Mouse (Mus musculus) limb, embryonic 11.5 days (tissue): ENCODE measurements around the gene Farsb. TPM values are rescaled to one million over a fixed set of nuclear protein-coding genes. Genes with fewer than 3 reads are reported as not detected.

Experiments
- ATAC-seq: fragments of 200-750 bp; cut with Nextera tagmentation; 2 replicates; pipeline ENCODE4 v1.8.0; 2017; ENCODE audit warnings: low read depth; ENCODE audit not compliant: insufficient number of reproducible peaks, low FRiP score, low TSS enrichment
- DNase-seq: peaks from one replicate; pipeline ENCODE4 v3.0.0-alpha.2; 2015; ENCODE audit warnings: low spot score
- H3K27ac ChIP-seq: fragments of 300-500 bp; sonication (generic); replicated peaks from 2 replicates; pipeline ENCODE4 v1.5.1; 2014; ENCODE audit warnings: low read depth, mild to moderate bottlenecking, low read length
- H3K27me3 ChIP-seq: fragments of 300-500 bp; sonication (generic); 2 replicates; pipeline ENCODE4 v1.6.1; 2014; ENCODE audit warnings: mild to moderate bottlenecking, low read length, mixed read lengths; ENCODE audit not compliant: control insufficient read depth, insufficient read depth
- H3K36me3 ChIP-seq: fragments of 300-500 bp; sonication (generic); 2 replicates; pipeline ENCODE4 v1.6.1; 2014; ENCODE audit warnings: mild to moderate bottlenecking, low read length, moderate library complexity, mixed read lengths; ENCODE audit not compliant: control insufficient read depth, insufficient read depth
- H3K4me1 ChIP-seq: fragments of 300-500 bp; sonication (generic); 2 replicates; pipeline ENCODE4 v1.6.1; 2014; ENCODE audit warnings: low read length, mixed read lengths; ENCODE audit not compliant: control insufficient read depth, insufficient read depth
- H3K4me2 ChIP-seq: fragments of 300-500 bp; sonication (generic); 2 replicates; pipeline ENCODE4 v1.6.1; 2014; ENCODE audit warnings: low read depth, mild to moderate bottlenecking, moderate library complexity; ENCODE audit not compliant: severe bottlenecking
- H3K4me3 ChIP-seq: fragments of 300-500 bp; sonication (generic); 2 replicates; pipeline ENCODE4 v1.5.1; 2014; ENCODE audit warnings: low read depth, low read length
- H3K9ac ChIP-seq: fragments of 300-500 bp; sonication (generic); 2 replicates; pipeline ENCODE4 v1.6.1; 2014; ENCODE audit warnings: mild to moderate bottlenecking, low read length
- H3K9me3 ChIP-seq: fragments of 300-500 bp; sonication (generic); 2 replicates; pipeline ENCODE4 v1.6.1; 2016; ENCODE audit warnings: low read length; ENCODE audit not compliant: control insufficient read depth
- WGBS: fragments of 180-500 bp; shearing (Covaris S2); extraction: QIAGEN DNeasy Blood & Tissue Kit; methylation state at CpG from one replicate; pipeline ENCODE4 v1.1.7; 2014; 5-methylcytosine and 5-hydroxymethylcytosine counted together
- polyA plus RNA-seq: library from polyadenylated mRNA; unstranded; fragments of >200 nt; fragmentation: Nextera tagmentation; extraction: Ambion mirVana; gene quantifications from 2 replicates; pipeline ENCODE4 v1.2.1, GENCODE M21; 2014

The Farsb gene
- polyA plus RNA-seq, 1 experiment from 2014 or later = 161 TPM

DNA sequence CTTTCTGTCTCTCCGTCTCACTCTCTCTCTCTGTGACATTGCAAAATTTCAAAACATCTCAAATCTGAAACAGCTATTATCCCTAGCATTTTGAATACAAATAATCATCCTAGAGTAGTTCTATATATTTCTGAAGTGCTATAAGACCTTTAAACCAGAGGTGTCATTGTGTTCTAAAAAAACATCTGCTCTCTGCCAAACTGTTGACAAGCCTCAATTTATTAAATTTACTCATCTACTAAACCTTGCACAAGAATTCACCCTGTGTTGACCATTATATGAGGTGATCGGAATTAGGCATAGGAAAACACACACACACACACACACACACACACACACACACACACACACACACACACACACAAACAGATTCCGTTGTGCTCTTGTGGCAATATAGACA lies 113.6 kb downstream of the Farsb start:
- no peak for ATAC-seq
- no peak overlapping the region for H3K4me3 ChIP-seq
- DNase-seq = no peak
- 75% methylated on average over 3 of the region's 3 CpGs for WGBS
- H3K36me3 ChIP-seq = no peaks in the 10 kb centered on the region
- H3K9ac ChIP-seq = no peak overlapping the region
- no peak overlapping the region for H3K4me2 ChIP-seq
- H3K27ac ChIP-seq = no peak overlapping the region
- H3K4me1 ChIP-seq = 0 out of 2 replicates have a peak, but pooled peaks cover 4% of the 10 kb centered on the region
- H3K9me3 ChIP-seq = no peaks in the 10 kb centered on the region
- H3K27me3 ChIP-seq = no peaks in the 10 kb centered on the region

DNA sequence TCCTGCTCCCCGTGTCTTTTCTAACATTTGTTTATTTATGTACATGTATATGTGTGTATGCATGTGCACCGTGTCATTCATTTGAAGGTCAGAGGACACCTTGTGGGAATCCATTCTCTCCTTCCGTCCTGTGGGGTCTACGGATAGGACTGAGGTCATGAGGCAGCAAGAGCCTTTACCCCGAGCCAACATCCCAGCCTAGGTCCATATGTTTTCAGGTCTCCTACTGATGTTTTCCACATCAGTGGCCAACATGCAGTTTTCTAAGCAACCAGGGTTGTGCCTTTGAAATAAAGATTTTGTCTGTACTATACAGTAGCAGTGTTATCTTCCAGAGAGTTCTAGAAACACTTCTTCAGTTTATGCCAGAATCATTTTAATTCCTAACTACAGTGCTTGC lies 114.9 kb downstream of the Farsb start:
- H3K27ac ChIP-seq = no peak overlapping the region
- no peaks in the 10 kb centered on the region for H3K36me3 ChIP-seq
- no peak overlapping the region for H3K9ac ChIP-seq
- H3K27me3 ChIP-seq = no peaks in the 10 kb centered on the region
- DNase-seq (no peak), ATAC-seq (no peak)
- no peaks in the 10 kb centered on the region for H3K9me3 ChIP-seq
- 0 out of 2 replicates have a peak, but pooled peaks cover 4% of the 10 kb centered on the region for H3K4me1 ChIP-seq
- no peak overlapping the region for H3K4me3 ChIP-seq
- 93% methylated on average over 5 of the region's 5 CpGs for WGBS
- no peak overlapping the region for H3K4me2 ChIP-seq

DNA sequence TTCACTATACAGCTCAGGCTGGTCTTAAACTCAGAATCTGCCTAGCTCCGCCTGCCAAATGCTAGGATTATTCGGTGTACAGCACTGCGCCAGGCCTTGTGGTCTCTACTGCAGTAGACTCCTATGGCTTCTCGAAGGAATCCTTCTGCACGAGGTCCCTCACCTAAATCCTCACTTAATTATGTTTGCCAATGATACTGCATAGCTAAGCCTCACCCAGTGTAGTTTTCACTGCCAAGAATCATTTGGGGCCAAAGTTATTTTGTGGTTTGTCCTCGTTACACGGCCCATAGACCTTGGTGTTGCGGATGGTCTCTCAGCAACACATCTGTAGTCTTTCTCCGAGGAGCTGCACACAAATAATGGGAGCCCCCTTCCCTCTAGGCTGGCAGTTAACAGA lies 116.4 kb downstream of the Farsb start:
- ATAC-seq (no peak), DNase-seq (no peak)
- WGBS = 94% methylated on average over 9 of the region's 9 CpGs
- Histone ChIP-seq H3K4me3 (no peak overlapping the region), H3K27ac (no peak overlapping the region), H3K36me3 (no peaks in the 10 kb centered on the region), H3K27me3 (no peaks in the 10 kb centered on the region), H3K9ac (no peak overlapping the region), H3K4me2 (no peak overlapping the region), H3K9me3 (no peaks in the 10 kb centered on the region), H3K4me1 (0 out of 2 replicates have a peak, but pooled peaks cover 4% of the 10 kb centered on the region)

DNA sequence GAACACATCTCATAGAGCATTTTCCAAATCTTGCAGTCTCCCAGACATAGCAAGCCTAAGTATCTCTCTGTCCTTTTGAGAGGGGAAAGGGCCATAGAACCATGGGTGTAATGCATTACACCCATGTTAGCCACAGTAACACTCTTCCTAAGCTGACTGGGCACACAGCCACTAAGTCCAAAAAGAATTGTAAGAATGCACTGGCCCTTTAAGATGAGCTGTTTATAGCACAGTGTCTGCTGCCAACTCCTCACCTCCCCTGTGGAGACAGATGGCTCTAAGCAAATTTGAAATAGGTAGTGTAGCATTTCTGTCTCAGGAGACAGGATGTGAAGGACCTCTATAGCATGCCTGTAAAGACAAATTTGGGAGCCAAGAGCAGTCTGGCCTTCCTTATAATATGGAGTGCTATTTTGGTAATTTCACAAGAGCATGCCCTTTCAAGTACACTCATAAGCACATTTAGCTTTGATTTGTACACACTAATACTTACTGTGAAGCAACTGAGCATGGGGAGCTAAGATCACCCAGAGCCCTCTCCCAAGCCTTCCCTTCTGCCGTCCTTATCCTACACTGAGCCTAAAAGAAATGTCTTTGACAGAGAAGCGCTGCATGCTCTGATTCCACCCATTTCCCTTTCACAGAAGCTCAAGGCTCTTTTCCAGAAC lies 117.0 kb downstream of the Farsb start:
- no peak overlapping the region for H3K27ac ChIP-seq
- no peaks in the 10 kb centered on the region for H3K4me1 ChIP-seq
- no peaks in the 10 kb centered on the region for H3K36me3 ChIP-seq
- no peak for DNase-seq
- ATAC-seq = no peak
- no peak overlapping the region for H3K9ac ChIP-seq
- no peak overlapping the region for H3K4me3 ChIP-seq
- H3K9me3 ChIP-seq = no peaks in the 10 kb centered on the region
- no peak overlapping the region for H3K4me2 ChIP-seq
- WGBS = 92% methylated on average over 2 of the region's 2 CpGs
- H3K27me3 ChIP-seq = no peaks in the 10 kb centered on the region

DNA sequence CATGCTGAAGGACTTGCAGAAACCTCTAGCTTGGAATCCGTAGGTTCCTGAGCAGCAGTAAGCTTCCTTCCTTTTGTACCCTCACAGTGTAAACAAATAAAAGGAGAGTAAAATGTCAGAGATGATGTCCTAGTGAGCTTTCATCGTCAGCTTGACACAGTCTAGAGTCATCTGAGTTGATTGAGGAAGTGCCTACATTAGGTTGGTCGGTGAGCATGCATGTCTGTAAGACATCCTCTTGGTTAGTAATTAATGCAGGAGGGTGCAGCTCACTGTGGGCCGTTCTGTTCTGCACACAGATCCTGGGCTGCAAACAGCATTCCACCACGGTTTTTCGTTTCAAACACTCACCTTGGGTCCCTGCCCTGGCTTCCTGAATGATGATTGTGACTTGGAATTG lies 118.6 kb downstream of the Farsb start:
- Histone ChIP-seq H3K36me3 (no peaks in the 10 kb centered on the region), H3K27me3 (no peaks in the 10 kb centered on the region), H3K4me3 (no peak overlapping the region), H3K9me3 (no peaks in the 10 kb centered on the region), H3K4me2 (no peak overlapping the region), H3K4me1 (no peaks in the 10 kb centered on the region), H3K27ac (no peak overlapping the region), H3K9ac (no peak overlapping the region)
- DNase-seq (no peak), ATAC-seq (no peak)
- WGBS = 47% methylated on average over 6 of the region's 6 CpGs

Other genes with a start within 250 kb of the Farsb start
- 0.65 and 1.4 TPM in 2 replicates for gene Sgpp2, start 178.6 kb downstream of the Farsb start, polyA plus RNA-seq
- gene Mogat1, start 22.1 kb upstream of the Farsb start, polyA plus RNA-seq = not detected in 2 replicates
- 0.31 and 0.74 TPM in 2 replicates for gene BC035947, start 23.3 kb upstream of the Farsb start, polyA plus RNA-seq
- 85.6 and 88.6 TPM in 2 replicates for gene Acsl3, start 168.9 kb upstream of the Farsb start, polyA plus RNA-seq
- 5.3 and 5.4 TPM in 2 replicates for gene Utp14b, start 169.1 kb upstream of the Farsb start, polyA plus RNA-seq